Mouse (Mus musculus) regulatory T cell (primary cell): Measurements from ENCODE around the gene Fam174a.

ENCODE experiments used
- in situ Hi-C: fragments of 300-600 bp; cut with MboI, MseI; formaldehyde crosslinking; loops from one replicate; pipeline ENCODE4 v1.15.1; 2025; ENCODE audit warnings: high pct_unique_total_duplicates

Gene Fam174a

GRCm38 (mm10) chr1:95313393-95314228, at the start of gene Fam174a:
Gene Fam174a (plus strand): TSS chr1:95313623.
- in situ Hi-C loops, result loop anchor here (5.0 kb wide), 2 partner anchors 349 to 454 kb away; no protein-coding TSS in a partner anchor

- in situ Hi-C loops, result no loop called here
Observed at GRCm38 (mm10) chr1:95263843-95264242, 49.6 kb upstream of the Fam174a start.

- in situ Hi-C loops, result no loop called here
Observed at GRCm38 (mm10) chr1:95267950-95268724, 45.3 kb upstream of the Fam174a start.

- in situ Hi-C loops, result loop anchor here (10.0 kb wide), 1 partner anchor 1441 kb away; no protein-coding TSS in a partner anchor
Observed at GRCm38 (mm10) chr1:95273321-95273720, 40.1 kb upstream of the Fam174a start.

- in situ Hi-C loops, result no loop called here
Observed at GRCm38 (mm10) chr1:95308324-95308723, 5.1 kb upstream of the Fam174a start.

GRCm38 (mm10) chr1:95314229-95314555, 769 bp downstream of the Fam174a start:
- in situ Hi-C loops, result loop anchor here (5.0 kb wide), 2 partner anchors 348 to 453 kb away; no protein-coding TSS in a partner anchor

GRCm38 (mm10) chr1:95315981-95316380, 2.6 kb downstream of the Fam174a start:
- in situ Hi-C loops, result no loop called here

- in situ Hi-C loops, result no loop called here
Observed at GRCm38 (mm10) chr1:95322219-95322618, 8.8 kb downstream of the Fam174a start.

- in situ Hi-C loops, result no loop called here
Observed at GRCm38 (mm10) chr1:95323004-95323403, 9.6 kb downstream of the Fam174a start.

- in situ Hi-C loops, result no loop called here
Observed at GRCm38 (mm10) chr1:95326856-95327255, 13.4 kb downstream of the Fam174a start.

GRCm38 (mm10) chr1:95339618-95340017, 26.2 kb downstream of the Fam174a start:
- in situ Hi-C loops, result no loop called here

GRCm38 (mm10) chr1:95342242-95342641, 28.8 kb downstream of the Fam174a start:
- in situ Hi-C loops, result no loop called here

GRCm38 (mm10) chr1:95343585-95344485, 30.4 kb downstream of the Fam174a start:
- in situ Hi-C loops, result no loop called here

- in situ Hi-C loops, result no loop called here
Observed at GRCm38 (mm10) chr1:95354146-95354545, 40.7 kb downstream of the Fam174a start.

GRCm38 (mm10) chr1:95356904-95357303, 43.5 kb downstream of the Fam174a start:
- in situ Hi-C loops, result no loop called here

GRCm38 (mm10) chr1:95363692-95364091, 50.3 kb downstream of the Fam174a start:
- in situ Hi-C loops, result no loop called here

GRCm38 (mm10) chr1:95366616-95367373, 53.4 kb downstream of the Fam174a start:
- in situ Hi-C loops, result no loop called here

- in situ Hi-C loops, result no loop called here
Observed at GRCm38 (mm10) chr1:95367748-95368147, 54.3 kb downstream of the Fam174a start.

- in situ Hi-C loops, result no loop called here
Observed at GRCm38 (mm10) chr1:95375443-95375842, 62.0 kb downstream of the Fam174a start.

GRCm38 (mm10) chr1:95381028-95381427, 67.6 kb downstream of the Fam174a start:
- in situ Hi-C loops, result no loop called here
